Mouse (Mus musculus) T-cell, adult 2 months (primary cell): Measurements from ENCODE around the gene Csmd2.

Source experiments
- DNase-seq: peaks from one replicate; pipeline ENCODE4 v3.0.0; 2022; ENCODE audit warnings: low spot score

Csmd2 gene

GRCm38 (mm10) chr4:128241854-128242356 lies 254.2 kb downstream of the Csmd2 start:
- DNase-seq = no peak

- no peak for DNase-seq
Observed at GRCm38 (mm10) chr4:128245201-128245600, 257.5 kb downstream of the Csmd2 start.

- DNase-seq = no peak
Observed at GRCm38 (mm10) chr4:128248676-128249075, 261.0 kb downstream of the Csmd2 start.

GRCm38 (mm10) chr4:128259211-128259610 lies 271.6 kb downstream of the Csmd2 start:
- DNase-seq = no peak

GRCm38 (mm10) chr4:128260907-128261560 lies 273.4 kb downstream of the Csmd2 start, which contains the start of gene Hmgb4:
Gene Hmgb4 (minus strand): TSS chr4:128260957.
- DNase-seq = no peak

- no peak for DNase-seq
Observed at GRCm38 (mm10) chr4:128264491-128264890, 276.8 kb downstream of the Csmd2 start.

GRCm38 (mm10) chr4:128265341-128265740 lies 277.7 kb downstream of the Csmd2 start:
- DNase-seq = no peak

- no peak for DNase-seq
Observed at GRCm38 (mm10) chr4:128269261-128269875, 281.7 kb downstream of the Csmd2 start.

GRCm38 (mm10) chr4:128270177-128270576 lies 282.5 kb downstream of the Csmd2 start:
- DNase-seq = no peak

GRCm38 (mm10) chr4:128270931-128271330 lies 283.3 kb downstream of the Csmd2 start:
- no peak for DNase-seq

- no peak for DNase-seq
Observed at GRCm38 (mm10) chr4:128272501-128272900, 284.8 kb downstream of the Csmd2 start.

GRCm38 (mm10) chr4:128273146-128273545 lies 285.5 kb downstream of the Csmd2 start:
- no peak for DNase-seq

- no peak for DNase-seq
Observed at GRCm38 (mm10) chr4:128275116-128275515, 287.5 kb downstream of the Csmd2 start.

GRCm38 (mm10) chr4:128275586-128275985 lies 287.9 kb downstream of the Csmd2 start:
- no peak for DNase-seq

GRCm38 (mm10) chr4:128285009-128285408 lies 297.4 kb downstream of the Csmd2 start:
- DNase-seq = no peak

GRCm38 (mm10) chr4:128288095-128288494 lies 300.4 kb downstream of the Csmd2 start:
- no peak for DNase-seq

- no peak for DNase-seq
Observed at GRCm38 (mm10) chr4:128304049-128304448, 316.4 kb downstream of the Csmd2 start.

GRCm38 (mm10) chr4:128306011-128306410 lies 318.4 kb downstream of the Csmd2 start:
- DNase-seq = no peak

GRCm38 (mm10) chr4:128315328-128315727 lies 327.7 kb downstream of the Csmd2 start:
- DNase-seq = no peak

- DNase-seq = no peak
Observed at GRCm38 (mm10) chr4:128317951-128318350, 330.3 kb downstream of the Csmd2 start.

- no peak for DNase-seq
Observed at GRCm38 (mm10) chr4:128325511-128325910, 337.9 kb downstream of the Csmd2 start.

GRCm38 (mm10) chr4:128326755-128327154 lies 339.1 kb downstream of the Csmd2 start:
- DNase-seq = no peak

GRCm38 (mm10) chr4:128327421-128327820 lies 339.8 kb downstream of the Csmd2 start:
- DNase-seq = no peak

- DNase-seq = no peak
Observed at GRCm38 (mm10) chr4:128330519-128330918, 342.9 kb downstream of the Csmd2 start.
